Mouse (Mus musculus) MEL (cell line): ENCODE results near the gene Akap13. TPM values are rescaled to one million over a fixed set of nuclear protein-coding genes. Genes with fewer than 3 reads are reported as not detected.

Source experiments
- DNase-seq: peaks from one replicate; pipeline ENCODE4 v3.0.0; 2011; ENCODE audit warnings: low read depth, low spot score
- H3K27ac ChIP-seq: 2 replicates; pipeline ENCODE4 v1.5.1; 2012; ENCODE audit warnings: low read depth, mild to moderate bottlenecking, control low read depth, low read length, moderate library complexity; ENCODE audit not compliant: control insufficient read depth
- H3K27me3 ChIP-seq, 2 experiments: fragments of 150-350 bp in 1 of 2; sonication (generic) in 1 of 2; 2 replicates each; pipeline ENCODE4 v1.6.1; 2012; ENCODE audit warnings: low read length in 2 of 2, mild to moderate bottlenecking in 2 of 2, improper control_type of control experiment in 1 of 2, moderate library complexity in 1 of 2; ENCODE audit not compliant: insufficient read depth in 2 of 2, control insufficient read depth in 1 of 2
- H3K36me3 ChIP-seq, 2 experiments: 2 replicates each; pipeline ENCODE4 v1.6.1; 2012 to 2014; ENCODE audit warnings: low read length in 2 of 2, improper control_type of control experiment in 1 of 2, inconsistent platforms in 1 of 2, mild to moderate bottlenecking in 1 of 2; ENCODE audit not compliant: insufficient read depth in 2 of 2, control insufficient read depth in 1 of 2
- H3K4me1 ChIP-seq, 2 experiments: fragments of 150-350 bp in 1 of 2; sonication (generic) in 1 of 2; 2 replicates each; pipeline ENCODE4 v1.6.1; 2012; ENCODE audit warnings: low read length in 2 of 2, improper control_type of control experiment in 1 of 2, mild to moderate bottlenecking in 1 of 2; ENCODE audit not compliant: insufficient read depth in 2 of 2, control insufficient read depth in 1 of 2
- H3K4me3 ChIP-seq, 2 experiments: fragments of 150-350 bp in 1 of 2; sonication (generic) in 1 of 2; 2 replicates each; pipeline ENCODE4 v1.5.1; 2012; ENCODE audit warnings: low read depth in 2 of 2, low read length in 2 of 2, mild to moderate bottlenecking in 2 of 2, moderate library complexity in 2 of 2, control low read depth in 1 of 2, improper control_type of control experiment in 1 of 2; ENCODE audit not compliant: control insufficient read depth in 1 of 2, insufficient read depth in 1 of 2
- H3K79me2 ChIP-seq: 2 replicates; pipeline ENCODE4 v1.6.1; 2012; ENCODE audit warnings: mild to moderate bottlenecking, low read length, moderate library complexity; ENCODE audit not compliant: control insufficient read depth, poor library complexity, insufficient read depth
- H3K9ac ChIP-seq: 2 replicates; pipeline ENCODE4 v1.6.1; 2012; ENCODE audit warnings: low read depth, mild to moderate bottlenecking, control low read depth, low read length, moderate library complexity; ENCODE audit not compliant: control insufficient read depth, poor library complexity, severe bottlenecking
- H3K9me3 ChIP-seq: fragments of 150-350 bp; sonication (generic); replicated peaks from 2 replicates; pipeline ENCODE4 v1.6.1; 2012; ENCODE audit warnings: mild to moderate bottlenecking, low read length, improper control_type of control experiment, moderate library complexity; ENCODE audit not compliant: insufficient read depth
- CHD1 ChIP-seq: IDR thresholded peaks from 2 replicates; pipeline ENCODE4 v1.6.1; 2012; ENCODE audit warnings: low read depth, mild to moderate bottlenecking, inconsistent platforms, low read length, improper control_type of control experiment
- CTCF ChIP-seq, 3 experiments: IDR thresholded peaks in 2 of 3; conservative IDR thresholded peaks in 1 of 3; 2 replicates each; pipeline ENCODE4 v1.5.1; 2011 to 2012; ENCODE audit warnings: low read length in 3 of 3, low read depth in 2 of 3, mild to moderate bottlenecking in 2 of 3, improper control_type of control experiment in 1 of 3, inconsistent platforms in 1 of 3, mixed read lengths in 1 of 3, moderate library complexity in 1 of 3; ENCODE audit not compliant: control insufficient read depth in 1 of 3, insufficient read depth in 1 of 3, poor library complexity in 1 of 3, severe bottlenecking in 1 of 3
- ELF1 ChIP-seq: IDR thresholded peaks from 2 replicates; pipeline ENCODE4 v1.6.1; 2014; ENCODE audit warnings: low read depth, mild to moderate bottlenecking, inconsistent platforms, low read length, improper control_type of control experiment, moderate library complexity
- ETS1 ChIP-seq: IDR thresholded peaks from 2 replicates; pipeline ENCODE4 v1.6.1; 2012; ENCODE audit warnings: low read depth, mild to moderate bottlenecking, inconsistent platforms, low read length, improper control_type of control experiment, moderate library complexity
- KAT2A ChIP-seq: conservative IDR thresholded peaks from 2 replicates; pipeline ENCODE4 v1.6.1; 2012; ENCODE audit warnings: low read depth, low read length, improper control_type of control experiment, inconsistent platforms
- MAFK ChIP-seq: IDR thresholded peaks from 2 replicates; pipeline ENCODE4 v1.6.1; 2011; ENCODE audit warnings: low read depth, mild to moderate bottlenecking, low read length, improper control_type of control experiment, borderline replicate concordance
- MAX ChIP-seq: IDR thresholded peaks from 2 replicates; pipeline ENCODE4 v1.6.1; 2011; ENCODE audit warnings: low read length, improper control_type of control experiment
- MEF2A ChIP-seq: IDR thresholded peaks from 2 replicates; pipeline ENCODE4 v1.6.1; 2014; ENCODE audit warnings: low read depth, mild to moderate bottlenecking, inconsistent platforms, low read length, improper control_type of control experiment; ENCODE audit not compliant: poor library complexity, insufficient replicate concordance, severe bottlenecking; ENCODE audit errors: extremely low read depth
- MXI1 ChIP-seq: IDR thresholded peaks from 2 replicates; pipeline ENCODE4 v1.6.1; 2011; ENCODE audit warnings: mild to moderate bottlenecking, low read depth, low read length, improper control_type of control experiment
- MYC ChIP-seq: IDR thresholded peaks from 2 replicates; pipeline ENCODE4 v1.6.1; 2011; ENCODE audit warnings: low read depth, mild to moderate bottlenecking, low read length, improper control_type of control experiment, moderate library complexity
- NELFE ChIP-seq: IDR thresholded peaks from 2 replicates; pipeline ENCODE4 v1.6.1; 2011; ENCODE audit warnings: low read depth, low read length, improper control_type of control experiment
- POLR2AphosphoS2 ChIP-seq: IDR thresholded peaks from 2 replicates; pipeline ENCODE4 v1.6.1; 2011; ENCODE audit warnings: low read length, improper control_type of control experiment
- TBP ChIP-seq: IDR thresholded peaks from 2 replicates; pipeline ENCODE4 v1.8.0; 2011; ENCODE audit warnings: low read depth, low read length, improper control_type of control experiment
- TCF12 ChIP-seq: IDR thresholded peaks from 2 replicates; pipeline ENCODE4 v1.6.1; 2014; ENCODE audit warnings: low read depth, mild to moderate bottlenecking, inconsistent platforms, low read length, improper control_type of control experiment, moderate library complexity
- polyA plus RNA-seq, 2 experiments: library from polyadenylated mRNA; stranded (reverse) in 1 of 2; unstranded in 1 of 2; fragments of >175 nt in 1 of 2; fragments of >200 nt in 1 of 2; gene quantifications; 2 replicates each; pipeline versions ENCODE4 v1.2.1 to v1.2.4; 2012; ENCODE audit warnings: low replicate concordance in 2 of 2, low read depth in 1 of 2; ENCODE audit not compliant: insufficient read length in 2 of 2, insufficient read depth in 1 of 2, missing spikeins in 1 of 2
- total RNA-seq: library from RNA; depleted of rRNA; stranded (reverse); fragments of 300-350 nt; gene quantifications from 2 replicates; pipeline ENCODE4 v1.2.3, GENCODE M21; 2012

The Akap13 gene
- total and polyA plus RNA-seq, 3 experiments, result 4.1 to 4.5 TPM; not detected in 1

DNA sequence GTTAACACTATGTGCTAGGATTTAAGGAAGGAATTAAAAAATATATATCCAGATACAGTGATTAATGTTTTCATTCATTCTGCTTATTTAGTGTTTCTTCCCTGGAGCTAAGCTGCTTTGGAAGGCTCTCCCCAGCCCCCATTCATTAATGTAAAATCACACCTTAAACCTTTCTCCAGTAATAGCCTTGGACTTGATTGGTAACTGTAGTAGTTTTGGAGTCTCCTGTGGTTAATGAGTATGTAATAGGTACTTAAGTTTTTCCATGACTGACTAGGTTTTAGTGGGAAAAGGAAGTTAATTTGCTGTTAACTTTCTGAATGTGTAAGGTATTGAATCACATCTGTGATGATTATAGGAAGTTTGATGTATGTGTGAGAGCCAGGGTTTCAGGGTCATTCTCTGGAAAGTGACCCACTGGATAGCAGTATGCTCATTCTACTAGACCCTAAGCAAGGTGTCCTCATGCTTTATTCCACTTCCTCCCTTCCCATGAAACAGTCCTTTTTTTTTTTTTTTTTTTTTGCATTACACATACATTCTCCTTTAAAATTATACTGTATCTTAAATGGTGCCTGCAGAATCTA, 19.3 kb downstream of the Akap13 start:
- TF ChIP-seq NELFE (no peak), MXI1 (no peak), ETS1 (no peak), MEF2A (no peak), KAT2A (no peak), MAFK (no peak), MAX (no peak), CHD1 (no peak), POLR2AphosphoS2 (no peak), ELF1 (no peak), TCF12 (no peak), MYC (no peak), CTCF (IDR thresholded peaks at IDR 0.05 in 2 of 3, conservative IDR thresholded peaks at IDR 0.05 in 1 of 3; ENCODE audit: control insufficient read depth in 1 of 3, insufficient read depth in 1 of 3, low read depth in 2 of 3, low read length in 3 of 3, poor library complexity in 1 of 3, severe bottlenecking in 1 of 3) (no peak), TBP (no peak)
- TF ChIP-seq, all 39 proteins: peak for 0
- Histone ChIP-seq H3K4me1 (peaks cover 2 to 6% of the 10 kb centered on the region in 2 experiments), H3K79me2 (peaks cover 3% of the 10 kb centered on the region; the same call in 1 of the 2 replicates), H3K9me3 (no peaks in the 10 kb centered on the region), H3K27me3 (no peaks in the 10 kb centered on the region), H3K9ac (no peak overlapping the region), H3K4me3 (no peak overlapping the region), H3K36me3 (peaks cover 0 to 11% of the 10 kb centered on the region in 2 experiments; a peak in 2 of 4 replicates), H3K27ac (no peak overlapping the region)
- no peak for DNase-seq

DNA sequence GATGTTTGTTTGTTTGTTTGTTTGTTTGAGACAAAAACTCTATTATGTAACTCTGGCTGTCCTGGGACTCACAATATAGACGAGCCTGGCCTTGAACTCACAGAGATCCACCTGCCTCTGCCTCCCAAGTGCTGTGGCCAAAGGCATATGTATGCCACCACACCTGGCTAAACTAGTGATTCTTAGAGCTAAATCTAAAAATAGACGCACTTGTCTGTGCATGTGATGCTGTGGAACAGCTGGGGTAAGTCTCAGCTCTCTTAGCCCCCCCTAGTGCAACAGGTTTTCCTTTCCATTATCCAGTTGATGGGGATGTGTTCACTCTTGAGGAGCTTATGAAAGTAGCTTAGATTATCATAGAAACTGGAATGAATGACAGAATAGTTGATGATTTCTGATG, 22.7 kb downstream of the Akap13 start:
- TF ChIP-seq CHD1, result no peak
- Histone ChIP-seq H3K9me3 (no peaks in the 10 kb centered on the region), H3K36me3 (peaks cover 0 to 1% of the 10 kb centered on the region in 2 experiments; a peak in 2 of 4 replicates), H3K27ac (no peak overlapping the region), H3K27me3 (no peaks in the 10 kb centered on the region), H3K79me2 (peaks cover 3% of the 10 kb centered on the region; the same call in 1 of the 2 replicates), H3K4me1 (peaks cover 0 to 3% of the 10 kb centered on the region in 2 experiments; a peak in 2 of 4 replicates), H3K4me3 (no peak overlapping the region), H3K9ac (no peak overlapping the region)
- DNase-seq, result no peak
